Mouse (Mus musculus) liver, postnatal 0 days (tissue): ENCODE data around the gene Ip6k2. TPM values are rescaled to one million over a fixed set of nuclear protein-coding genes. Genes with fewer than 3 reads are reported as not detected.

Experiments
- ATAC-seq: fragments of 200-750 bp; cut with Nextera tagmentation; 2 replicates; pipeline ENCODE4 v1.8.0; 2017; ENCODE audit warnings: mild to moderate bottlenecking, moderate library complexity
- DNase-seq: peaks from one replicate; pipeline ENCODE4 v3.0.0-alpha.2; 2016
- H3K27ac ChIP-seq: fragments of 300-500 bp; sonication (generic); 2 replicates; pipeline ENCODE4 v1.5.1; 2014; ENCODE audit warnings: antibody characterized with exemption, moderate library complexity, mild to moderate bottlenecking, low read depth
- H3K27me3 ChIP-seq: fragments of 300-500 bp; sonication (generic); 2 replicates; pipeline ENCODE4 v1.6.1; 2014; ENCODE audit warnings: low read length, control low read depth, mixed read lengths; ENCODE audit not compliant: insufficient read depth
- H3K36me3 ChIP-seq: fragments of 300-500 bp; sonication (generic); replicated peaks from 2 replicates; pipeline ENCODE4 v1.6.1; 2014; ENCODE audit warnings: mild to moderate bottlenecking, control low read depth, low read length, moderate library complexity, mixed read lengths; ENCODE audit not compliant: insufficient read depth
- H3K4me1 ChIP-seq: fragments of 300-500 bp; sonication (generic); 2 replicates; pipeline ENCODE4 v1.6.1; 2014; ENCODE audit warnings: antibody characterized with exemption, mild to moderate bottlenecking, control low read depth; ENCODE audit not compliant: insufficient read depth
- H3K4me2 ChIP-seq: fragments of 300-500 bp; sonication (generic); 2 replicates; pipeline ENCODE4 v1.6.1; 2014; ENCODE audit warnings: low read depth, mild to moderate bottlenecking, low read length, moderate library complexity, mixed read lengths
- H3K4me3 ChIP-seq: fragments of 300-500 bp; sonication (generic); 2 replicates; pipeline ENCODE4 v1.5.1; 2014; ENCODE audit warnings: low read depth, low read length
- H3K9ac ChIP-seq: fragments of 300-500 bp; sonication (generic); replicated peaks from 2 replicates; pipeline ENCODE4 v1.6.1; 2014; ENCODE audit warnings: mild to moderate bottlenecking, moderate library complexity
- H3K9me3 ChIP-seq: fragments of 300-500 bp; sonication (generic); 2 replicates; pipeline ENCODE4 v1.6.1; 2016; ENCODE audit warnings: mild to moderate bottlenecking, control low read depth, low read length, mixed read lengths
- CTCF ChIP-seq: sonication (generic); IDR thresholded peaks from 2 replicates; pipeline ENCODE4 v1.5.1; 2016; ENCODE audit warnings: antibody characterized with exemption, low read depth
- EP300 ChIP-seq: IDR thresholded peaks from 2 replicates; pipeline ENCODE4 v1.6.1; 2016; ENCODE audit warnings: antibody characterized with exemption, low read depth, mild to moderate bottlenecking
- WGBS: fragments of 180-500 bp; shearing (Covaris S2); extraction: QIAGEN DNeasy Blood & Tissue Kit; methylation state at CpG from one replicate; pipeline ENCODE4 v1.1.7; 2014; ENCODE audit not compliant: insufficient replicate concordance; 5-methylcytosine and 5-hydroxymethylcytosine counted together
- polyA plus RNA-seq: library from polyadenylated mRNA; unstranded; fragments of >200 nt; fragmentation: Nextera tagmentation; extraction: Ambion mirVana; gene quantifications from 2 replicates; pipeline ENCODE4 v1.2.1, GENCODE M21; 2015

Gene Ip6k2
- polyA plus RNA-seq, 1 experiment from 2014 or later, result 18.6 TPM

DNA sequence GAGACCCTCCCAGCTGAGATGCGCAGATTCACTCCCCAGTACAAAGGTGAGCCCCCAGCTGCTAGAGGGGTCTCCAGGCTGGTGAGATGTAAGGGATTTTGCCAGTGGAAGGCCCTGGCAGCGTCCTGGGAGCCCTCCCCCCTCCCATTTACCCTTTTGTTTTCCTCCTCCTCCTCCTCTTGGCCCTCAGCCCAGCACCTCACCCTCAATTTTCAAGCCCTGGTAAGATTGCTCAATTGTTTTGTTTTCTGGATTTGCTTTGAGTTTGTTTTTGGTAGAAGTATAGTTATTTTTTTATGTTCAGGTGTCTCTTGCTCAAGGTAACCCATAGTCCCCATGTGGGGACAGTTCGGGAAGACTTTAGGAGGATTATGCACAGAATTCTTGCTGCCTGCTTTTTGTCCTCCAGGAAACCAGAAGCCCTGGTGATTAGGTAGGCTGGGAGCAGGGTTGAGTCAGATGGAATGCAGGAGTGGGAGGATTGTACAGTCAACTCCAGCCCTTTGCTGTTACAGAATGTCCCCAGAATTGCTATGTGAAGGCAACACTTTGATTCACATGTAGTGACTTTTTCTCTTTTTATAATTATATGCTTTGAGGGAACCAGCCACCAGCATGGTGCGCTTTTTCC lies 12.9 kb downstream of the Ip6k2 start:
- H3K9ac ChIP-seq, result peak overlapping the region; percentile 69
- WGBS, result 80% methylated on average over 4 of the region's 4 CpGs

DNA sequence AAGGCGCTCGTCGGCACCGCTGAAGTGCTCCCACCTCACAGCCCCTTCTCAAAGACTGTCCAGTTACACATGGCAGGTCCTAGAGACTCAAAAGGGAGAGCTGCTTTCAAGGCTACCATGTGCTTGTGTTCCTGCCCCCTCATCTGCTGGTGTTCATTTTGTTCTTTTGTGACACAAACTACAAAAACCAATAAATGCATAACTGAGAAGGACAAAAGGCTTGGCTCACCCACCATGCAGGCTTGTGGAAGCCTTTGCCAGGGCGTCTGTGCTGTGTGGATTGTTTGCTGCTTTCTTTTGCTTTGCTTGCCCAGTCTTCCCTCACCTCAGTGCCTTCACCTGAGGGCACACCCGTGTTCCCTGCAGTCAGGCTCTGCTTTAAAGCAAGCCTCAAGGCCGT lies 13.9 kb downstream of the Ip6k2 start:
- peak overlapping the region; percentile 71 for H3K4me2 ChIP-seq
- WGBS, result 86% methylated on average over 7 of the region's 7 CpGs
- no peak for ATAC-seq
- H3K36me3 ChIP-seq, result peaks cover 60% of the 10 kb centered on the region
- H3K4me1 ChIP-seq, result peaks cover 38% of the 10 kb centered on the region
- H3K9me3 ChIP-seq, result no peaks in the 10 kb centered on the region
- TF ChIP-seq EP300 (no peak), CTCF (no peak)
- peak; percentile 12 for DNase-seq
- peak overlapping the region; percentile 57 for H3K4me3 ChIP-seq
- peak overlapping the region; percentile 95 for H3K27ac ChIP-seq
- peak overlapping the region; percentile 69 for H3K9ac ChIP-seq
- H3K27me3 ChIP-seq, result no peaks in the 10 kb centered on the region

More for the DNA sequence above, 12.9 kb downstream of the Ip6k2 start:
- peak overlapping the region; percentile 71 for H3K4me2 ChIP-seq
- peaks cover 48% of the 10 kb centered on the region for H3K4me1 ChIP-seq
- no peaks in the 10 kb centered on the region for H3K27me3 ChIP-seq
- H3K9me3 ChIP-seq, result no peaks in the 10 kb centered on the region
- DNase-seq, result peak; percentile 61
- TF ChIP-seq CTCF (no peak), EP300 (no peak)
- ATAC-seq, result peak; percentile 17; the same call in 1 of the 2 replicates
- H3K36me3 ChIP-seq, result peaks cover 50% of the 10 kb centered on the region
- peak overlapping the region; percentile 95 for H3K27ac ChIP-seq
- H3K4me3 ChIP-seq, result peak overlapping the region; percentile 57

DNA sequence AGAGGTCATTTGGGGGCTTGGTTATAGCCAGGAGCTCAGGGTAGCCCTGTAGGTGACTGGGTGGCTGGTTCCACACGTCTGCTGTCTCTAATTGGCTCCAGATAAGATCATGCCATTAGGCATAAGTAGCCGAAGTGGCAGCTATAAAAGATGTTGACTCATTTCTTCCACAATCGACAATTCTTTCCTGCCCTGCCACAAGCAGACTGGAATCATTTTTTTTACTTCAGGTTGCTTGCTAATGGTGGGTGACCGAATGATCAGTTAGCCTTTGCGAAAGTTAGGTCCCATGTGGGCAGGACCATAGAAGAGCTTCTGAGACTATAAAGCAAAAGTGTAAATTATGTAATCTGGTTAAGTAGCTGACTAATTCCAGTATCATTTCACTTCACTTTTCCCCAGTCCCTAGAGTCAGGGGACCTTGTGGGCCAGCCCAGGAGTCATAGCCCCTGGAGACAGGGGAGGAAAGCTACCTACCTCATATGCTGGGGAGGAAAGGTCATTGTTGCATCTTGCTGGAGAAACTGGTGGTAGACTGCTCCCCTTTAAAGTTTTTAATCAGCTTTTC lies 15.0 kb downstream of the Ip6k2 start:
- 88% methylated on average over 5 of the region's 5 CpGs for WGBS
- H3K27me3 ChIP-seq, result no peaks in the 10 kb centered on the region
- TF ChIP-seq CTCF (no peak), EP300 (no peak)
- peak overlapping the region; percentile 57; the same call in 1 of the 2 replicates for H3K4me3 ChIP-seq
- ATAC-seq (no peak), DNase-seq (peak; percentile 12)
- H3K36me3 ChIP-seq, result peaks cover 69% of the 10 kb centered on the region
- peaks cover 27% of the 10 kb centered on the region for H3K4me1 ChIP-seq
- H3K4me2 ChIP-seq, result peak overlapping the region; percentile 71
- peak overlapping the region; percentile 69; the same call in 1 of the 2 replicates for H3K9ac ChIP-seq
- peak overlapping the region; percentile 16; the same call in 1 of the 2 replicates for H3K27ac ChIP-seq
- no peaks in the 10 kb centered on the region for H3K9me3 ChIP-seq

DNA sequence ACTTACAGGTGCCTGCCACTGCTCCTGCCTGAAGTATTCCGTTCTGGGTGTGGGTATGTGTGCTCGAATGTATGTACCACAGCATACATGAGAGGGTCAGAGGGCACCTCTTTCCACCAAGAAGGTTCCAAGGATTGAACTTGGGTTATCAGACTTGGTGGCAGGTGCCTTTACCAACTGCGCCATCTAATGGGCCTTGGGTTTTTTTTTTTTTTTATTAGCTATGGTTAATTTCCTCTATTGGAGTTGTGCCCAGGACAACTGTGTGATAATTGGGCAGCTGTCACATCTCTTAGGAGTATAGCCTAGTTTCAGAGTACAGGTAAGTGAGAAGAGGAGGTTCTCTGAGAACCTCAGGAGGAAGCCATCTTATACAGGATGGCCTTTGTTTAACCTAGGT lies 16.0 kb downstream of the Ip6k2 start:
- peak; percentile 13 for DNase-seq

DNA sequence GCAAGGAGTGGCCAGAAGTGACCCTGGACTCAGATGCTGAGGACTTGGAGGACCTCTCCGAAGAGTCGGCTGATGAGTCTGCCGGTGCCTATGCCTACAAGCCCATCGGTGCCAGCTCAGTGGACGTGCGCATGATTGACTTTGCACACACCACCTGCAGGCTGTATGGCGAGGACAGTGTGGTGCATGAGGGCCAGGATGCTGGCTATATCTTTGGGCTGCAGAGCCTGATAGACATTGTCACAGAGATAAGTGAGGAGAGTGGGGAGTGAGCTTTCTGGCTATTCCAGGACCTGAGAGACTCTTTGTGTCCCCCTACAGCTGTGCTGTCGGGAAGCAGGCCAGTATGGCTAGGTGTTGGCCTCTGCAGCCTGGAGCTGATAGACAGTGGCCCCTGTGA lies 22.2 kb downstream of the Ip6k2 start:
- peak overlapping the region; percentile 88 for H3K27ac ChIP-seq
- no peaks in the 10 kb centered on the region for H3K9me3 ChIP-seq
- ATAC-seq, result peak; percentile 8

More for the DNA sequence above, 16.0 kb downstream of the Ip6k2 start:
- H3K4me2 ChIP-seq, result peak overlapping the region; percentile 51; the same call in 1 of the 2 replicates
- no peak for ATAC-seq
- no peak overlapping the region for H3K4me3 ChIP-seq
- H3K27me3 ChIP-seq, result no peaks in the 10 kb centered on the region
- 82% methylated on average over 3 of the region's 3 CpGs for WGBS
- peaks cover 79% of the 10 kb centered on the region for H3K36me3 ChIP-seq
- 0 out of 2 replicates have a peak overlapping the region, but pooled peaks have one; percentile 8 for H3K27ac ChIP-seq
- H3K4me1 ChIP-seq, result peaks cover 17% of the 10 kb centered on the region
- no peak for TF ChIP-seq EP300
- peak; percentile 17; the same call in 1 of the 2 replicates for TF ChIP-seq CTCF
- no peaks in the 10 kb centered on the region for H3K9me3 ChIP-seq
- H3K9ac ChIP-seq, result no peak overlapping the region

DNA sequence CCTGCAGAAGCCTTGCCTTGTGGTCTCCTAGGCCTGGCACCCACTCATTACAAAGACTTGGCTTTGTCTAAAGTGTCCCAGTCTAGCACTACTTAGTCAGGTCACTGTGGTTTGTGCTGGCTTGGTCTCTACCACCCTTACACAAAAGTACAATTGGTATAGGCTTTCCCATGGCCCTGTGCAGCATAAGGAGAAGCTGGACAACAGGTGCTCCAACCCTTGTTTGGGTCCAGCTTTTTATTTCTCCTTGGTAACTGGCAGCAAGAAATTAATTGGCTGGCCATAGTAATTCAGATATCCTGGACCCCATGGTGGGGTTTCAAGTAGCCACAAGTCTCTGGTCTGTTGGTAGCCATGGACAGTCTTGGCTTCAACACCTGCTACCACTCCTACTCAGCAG lies 22.8 kb downstream of the Ip6k2 start:
- no peak overlapping the region for H3K4me2 ChIP-seq
- no peak for DNase-seq
- H3K27ac ChIP-seq, result peak overlapping the region; percentile 88

More for the DNA sequence above, 22.2 kb downstream of the Ip6k2 start:
- 67% methylated on average over 8 of the region's 8 CpGs for WGBS
- TF ChIP-seq CTCF, result no peak
- peak; percentile 30; the same call in 1 of the 2 replicates for TF ChIP-seq EP300
- Histone ChIP-seq H3K9ac (no peak overlapping the region), H3K27me3 (no peaks in the 10 kb centered on the region), H3K4me1 (peaks cover 36% of the 10 kb centered on the region), H3K4me3 (no peak overlapping the region), H3K36me3 (peaks cover 65% of the 10 kb centered on the region), H3K4me2 (peak overlapping the region; percentile 11; the same call in 1 of the 2 replicates)
- no peak for DNase-seq

More for the DNA sequence above, 22.8 kb downstream of the Ip6k2 start:
- H3K27me3 ChIP-seq, result no peaks in the 10 kb centered on the region
- H3K4me1 ChIP-seq, result peaks cover 36% of the 10 kb centered on the region
- H3K9ac ChIP-seq, result no peak overlapping the region
- no peaks in the 10 kb centered on the region for H3K9me3 ChIP-seq
- no peak for ATAC-seq
- no peak for TF ChIP-seq CTCF
- TF ChIP-seq EP300, result no peak
- peaks cover 59% of the 10 kb centered on the region for H3K36me3 ChIP-seq
- H3K4me3 ChIP-seq, result no peak overlapping the region
